Mouse (Mus musculus) limb, embryonic 11.5 days (tissue): ENCODE data around the gene Znfx1. TPM values are rescaled to one million over a fixed set of nuclear protein-coding genes. Genes with fewer than 3 reads are reported as not detected.

Source experiments
- ATAC-seq: fragments of 200-750 bp; cut with Nextera tagmentation; 2 replicates; pipeline ENCODE4 v1.8.0; 2017; ENCODE audit warnings: low read depth; ENCODE audit not compliant: insufficient number of reproducible peaks, low FRiP score, low TSS enrichment
- DNase-seq: peaks from one replicate; pipeline ENCODE4 v3.0.0-alpha.2; 2015; ENCODE audit warnings: low spot score
- H3K27ac ChIP-seq: fragments of 300-500 bp; sonication (generic); replicated peaks from 2 replicates; pipeline ENCODE4 v1.5.1; 2014; ENCODE audit warnings: low read depth, mild to moderate bottlenecking, low read length
- H3K27me3 ChIP-seq: fragments of 300-500 bp; sonication (generic); 2 replicates; pipeline ENCODE4 v1.6.1; 2014; ENCODE audit warnings: mild to moderate bottlenecking, low read length, mixed read lengths; ENCODE audit not compliant: control insufficient read depth, insufficient read depth
- H3K36me3 ChIP-seq: fragments of 300-500 bp; sonication (generic); 2 replicates; pipeline ENCODE4 v1.6.1; 2014; ENCODE audit warnings: mild to moderate bottlenecking, low read length, moderate library complexity, mixed read lengths; ENCODE audit not compliant: control insufficient read depth, insufficient read depth
- H3K4me1 ChIP-seq: fragments of 300-500 bp; sonication (generic); 2 replicates; pipeline ENCODE4 v1.6.1; 2014; ENCODE audit warnings: low read length, mixed read lengths; ENCODE audit not compliant: control insufficient read depth, insufficient read depth
- H3K4me2 ChIP-seq: fragments of 300-500 bp; sonication (generic); 2 replicates; pipeline ENCODE4 v1.6.1; 2014; ENCODE audit warnings: low read depth, mild to moderate bottlenecking, moderate library complexity; ENCODE audit not compliant: severe bottlenecking
- H3K4me3 ChIP-seq: fragments of 300-500 bp; sonication (generic); 2 replicates; pipeline ENCODE4 v1.5.1; 2014; ENCODE audit warnings: low read depth, low read length
- H3K9ac ChIP-seq: fragments of 300-500 bp; sonication (generic); 2 replicates; pipeline ENCODE4 v1.6.1; 2014; ENCODE audit warnings: mild to moderate bottlenecking, low read length
- H3K9me3 ChIP-seq: fragments of 300-500 bp; sonication (generic); 2 replicates; pipeline ENCODE4 v1.6.1; 2016; ENCODE audit warnings: low read length; ENCODE audit not compliant: control insufficient read depth
- WGBS: fragments of 180-500 bp; shearing (Covaris S2); extraction: QIAGEN DNeasy Blood & Tissue Kit; methylation state at CpG from one replicate; pipeline ENCODE4 v1.1.7; 2014; 5-methylcytosine and 5-hydroxymethylcytosine counted together
- polyA plus RNA-seq: library from polyadenylated mRNA; unstranded; fragments of >200 nt; fragmentation: Nextera tagmentation; extraction: Ambion mirVana; gene quantifications from 2 replicates; pipeline ENCODE4 v1.2.1, GENCODE M21; 2014

Gene Znfx1
- polyA plus RNA-seq, 1 experiment from 2014 or later = 4.7 TPM

- Histone ChIP-seq H3K9me3 (no peaks in the 10 kb centered on the region), H3K4me2 (no peak overlapping the region), H3K27me3 (no peaks in the 10 kb centered on the region), H3K9ac (no peak overlapping the region), H3K36me3 (no peaks in the 10 kb centered on the region), H3K4me3 (no peak overlapping the region), H3K27ac (no peak overlapping the region), H3K4me1 (no peaks in the 10 kb centered on the region)
- ATAC-seq = no peak
- 49% methylated on average over 8 of the region's 8 CpGs for WGBS
- DNase-seq = peak; percentile 73
Observed at GRCm38 (mm10) chr2:167004099-167004854, 58.5 kb downstream of the Znfx1 start.

DNA sequence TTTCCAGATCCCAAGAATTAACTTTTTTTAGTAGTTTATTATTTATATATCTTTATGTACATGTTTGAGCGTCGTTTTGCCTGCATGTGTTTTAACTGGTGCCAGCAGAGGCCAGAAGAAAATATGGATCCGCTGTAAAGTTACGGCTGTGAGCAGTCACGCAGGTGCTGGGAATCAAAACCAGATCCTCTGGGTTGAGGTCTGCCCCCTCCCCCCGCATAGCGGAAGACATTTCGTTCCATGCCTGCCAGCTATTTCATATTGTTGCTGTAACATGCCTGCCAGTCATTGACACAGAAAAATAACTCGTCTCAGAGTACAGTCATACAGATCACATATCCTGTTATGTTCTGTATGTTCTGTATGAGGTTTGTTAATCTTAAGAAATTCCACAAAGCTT lies 61.3 kb downstream of the Znfx1 start:
- Histone ChIP-seq H3K27ac (no peak overlapping the region), H3K4me2 (no peak overlapping the region), H3K4me3 (no peak overlapping the region), H3K9me3 (no peaks in the 10 kb centered on the region), H3K4me1 (0 out of 2 replicates have a peak, but pooled peaks cover 3% of the 10 kb centered on the region), H3K9ac (no peak overlapping the region), H3K36me3 (no peaks in the 10 kb centered on the region), H3K27me3 (no peaks in the 10 kb centered on the region)
- 61% methylated on average over 9 of the region's 9 CpGs for WGBS
- no peak for DNase-seq
- ATAC-seq = no peak

- Histone ChIP-seq H3K9ac (peak overlapping the region; percentile 97), H3K27me3 (no peaks in the 10 kb centered on the region), H3K4me1 (peaks cover 13% of the 10 kb centered on the region; the same call in 1 of the 2 replicates), H3K36me3 (no peaks in the 10 kb centered on the region), H3K4me2 (peak overlapping the region; percentile 34), H3K4me3 (peak overlapping the region; percentile 95), H3K27ac (peak overlapping the region; percentile 67), H3K9me3 (no peaks in the 10 kb centered on the region)
- WGBS = 44% methylated on average over 8 of the region's 8 CpGs
- no peak for DNase-seq
- ATAC-seq = peak; percentile 46
Observed at GRCm38 (mm10) chr2:166996533-166996894, 66.3 kb downstream of the Znfx1 start.

DNA sequence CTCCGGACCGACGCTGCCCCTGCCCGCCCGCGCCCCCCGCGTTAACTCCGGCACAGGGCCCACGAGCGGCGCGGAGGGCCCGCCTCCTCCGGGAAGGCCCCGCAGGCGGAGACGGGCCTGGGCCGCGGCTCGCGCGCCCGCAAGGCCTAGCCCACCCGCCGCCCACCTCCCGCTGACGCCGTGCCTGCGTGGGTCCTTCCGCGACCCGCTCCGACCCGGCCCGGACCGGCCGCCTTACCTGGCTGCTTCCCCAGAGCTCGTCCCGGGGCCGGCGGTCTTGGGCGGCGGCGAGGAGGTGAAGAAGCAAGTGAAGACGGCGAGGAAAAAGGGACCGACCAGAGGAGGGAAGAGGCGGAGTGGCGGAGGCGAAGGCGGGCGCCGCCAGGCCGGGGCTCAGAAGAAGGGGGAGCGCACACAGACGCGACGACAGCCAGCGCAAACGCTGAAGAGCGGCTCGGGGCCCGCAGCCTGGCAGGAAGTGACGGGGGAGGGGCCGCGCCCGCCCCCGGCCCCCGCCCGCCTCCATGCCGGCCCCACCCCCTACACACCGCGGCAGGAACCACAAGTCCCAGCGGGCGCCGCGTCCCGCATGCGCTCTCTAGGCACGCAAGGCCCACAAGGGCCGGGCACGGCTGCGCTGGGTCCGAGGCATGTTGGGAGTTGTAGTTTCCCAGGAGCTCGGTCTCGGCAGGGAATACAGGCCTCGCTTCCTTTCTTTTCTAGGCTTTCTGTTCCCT lies 66.9 kb downstream of the Znfx1 start, which contains the start of gene Stau1:
Gene Stau1 (minus strand): TSS at position 504 of the 737 bp plus-strand sequence.
- Histone ChIP-seq H3K4me3 (peak within 1 kb of the TSS; percentile 95), H3K27ac (peak within 1 kb of the TSS; percentile 95), H3K36me3 (no peaks in the 10 kb centered on the region), H3K9me3 (no peaks in the 10 kb centered on the region), H3K9ac (peak within 1 kb of the TSS; percentile 97), H3K27me3 (no peaks in the 10 kb centered on the region), H3K4me2 (peak within 1 kb of the TSS; percentile 97), H3K4me1 (peaks cover 14% of the 10 kb centered on the region; the same call in 1 of the 2 replicates)
- WGBS = under 1% methylated on average over 64 of the region's 88 CpGs
- peak; percentile 99 for ATAC-seq
- DNase-seq = peak; percentile 96

DNA sequence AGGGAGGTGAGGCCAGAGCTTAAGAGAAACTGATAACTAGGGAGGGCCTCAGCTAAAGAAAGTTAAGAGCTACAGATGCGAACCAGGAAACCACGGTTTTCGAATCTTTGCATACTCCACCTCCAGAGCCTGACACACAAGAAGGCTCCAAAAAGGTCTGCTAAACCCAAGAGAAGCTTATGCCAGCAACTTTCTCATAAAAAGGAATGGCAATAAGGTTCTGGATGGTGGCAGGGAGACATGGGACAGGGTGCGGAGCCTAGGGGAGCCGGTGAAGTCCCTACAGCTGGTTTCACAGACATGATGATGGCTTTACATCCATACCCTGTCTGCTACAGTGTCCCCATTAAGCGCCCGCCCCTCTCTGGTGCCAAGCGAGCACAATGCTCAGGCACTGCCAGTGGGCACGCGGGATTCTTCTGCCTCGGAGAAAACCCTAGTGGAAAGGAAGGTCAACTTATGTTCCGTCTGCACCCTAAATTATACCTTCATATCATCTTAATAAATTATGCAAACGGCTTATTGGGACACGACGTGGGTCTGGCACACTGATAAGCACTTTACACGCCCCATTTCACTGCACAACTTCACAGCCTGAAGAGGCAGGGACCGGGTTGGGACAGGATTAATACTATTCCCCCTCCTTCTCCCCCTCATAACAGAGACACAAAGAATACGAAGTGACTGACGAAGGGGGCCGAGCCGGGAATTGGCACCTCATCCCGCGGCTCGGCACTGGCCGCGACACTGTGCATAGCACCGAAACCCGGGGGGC lies 67.6 kb downstream of the Znfx1 start:
- ATAC-seq (0 out of 2 replicates have a peak, but pooled peaks have one; percentile 1), DNase-seq (peak; percentile 39)
- Histone ChIP-seq H3K27me3 (no peaks in the 10 kb centered on the region), H3K4me2 (peak overlapping the region; percentile 97), H3K27ac (peak overlapping the region; percentile 95), H3K4me1 (peaks cover 17% of the 10 kb centered on the region; the same call in 1 of the 2 replicates), H3K9me3 (no peaks in the 10 kb centered on the region), H3K36me3 (no peaks in the 10 kb centered on the region), H3K9ac (peak overlapping the region; percentile 97), H3K4me3 (peak overlapping the region; percentile 95)
- WGBS = 5% methylated on average over 28 of the region's 28 CpGs

DNA sequence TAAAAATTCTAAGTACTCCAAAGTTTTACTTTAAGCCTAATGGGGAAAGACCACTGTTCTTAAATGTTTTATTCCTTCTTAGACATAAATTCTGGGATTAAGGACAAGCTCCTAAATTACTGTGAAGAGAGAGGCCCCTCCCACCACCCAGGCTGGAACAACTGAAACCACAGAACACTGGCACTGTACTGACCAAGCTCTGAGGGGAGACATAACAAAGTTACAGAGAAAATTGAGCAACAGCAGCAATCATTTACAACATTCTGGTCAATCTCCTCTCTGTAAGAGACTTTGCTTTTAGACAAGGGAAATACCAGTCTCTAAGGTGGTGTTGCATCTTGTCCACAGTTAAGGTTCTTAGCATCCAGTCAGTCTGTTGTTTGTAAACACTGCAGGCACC lies 70.9 kb downstream of the Znfx1 start:
- ATAC-seq = no peak
- Histone ChIP-seq H3K4me2 (no peak overlapping the region; the same call in 1 of the 2 replicates), H3K9ac (no peak overlapping the region), H3K4me1 (peaks cover 17% of the 10 kb centered on the region; the same call in 1 of the 2 replicates), H3K9me3 (no peaks in the 10 kb centered on the region), H3K4me3 (no peak overlapping the region), H3K36me3 (no peaks in the 10 kb centered on the region), H3K27me3 (no peaks in the 10 kb centered on the region), H3K27ac (no peak overlapping the region)
- no peak for DNase-seq

DNA sequence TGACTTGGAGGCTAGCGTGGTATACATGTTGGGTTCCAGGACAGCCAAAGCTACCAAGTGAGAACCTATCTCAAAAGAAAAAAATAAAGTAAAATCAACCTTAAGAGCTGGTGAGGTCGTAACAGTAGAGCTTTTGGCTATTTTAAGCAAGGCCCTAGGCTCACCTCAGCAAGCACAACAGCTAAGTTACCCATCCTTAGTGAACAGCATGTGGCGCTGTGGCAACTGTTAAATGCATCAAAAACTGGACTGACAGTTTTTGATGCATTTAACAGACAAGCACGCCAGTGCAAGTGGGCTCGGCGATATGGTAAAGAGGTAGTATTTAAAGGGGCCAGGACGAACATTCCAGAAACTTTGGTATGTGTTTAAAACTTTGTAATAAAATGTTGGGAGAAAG lies 72.0 kb downstream of the Znfx1 start:
- Histone ChIP-seq H3K4me1 (peaks cover 13% of the 10 kb centered on the region; the same call in 1 of the 2 replicates), H3K27me3 (no peaks in the 10 kb centered on the region), H3K4me2 (no peak overlapping the region), H3K27ac (no peak overlapping the region), H3K9me3 (no peaks in the 10 kb centered on the region), H3K9ac (no peak overlapping the region), H3K36me3 (no peaks in the 10 kb centered on the region), H3K4me3 (no peak overlapping the region)
- DNase-seq = no peak
- WGBS = 77% methylated on average over 7 of the region's 7 CpGs
- ATAC-seq = no peak
